Mouse (Mus musculus): ENCODE measurements around the gene Sparc.

DNA sequence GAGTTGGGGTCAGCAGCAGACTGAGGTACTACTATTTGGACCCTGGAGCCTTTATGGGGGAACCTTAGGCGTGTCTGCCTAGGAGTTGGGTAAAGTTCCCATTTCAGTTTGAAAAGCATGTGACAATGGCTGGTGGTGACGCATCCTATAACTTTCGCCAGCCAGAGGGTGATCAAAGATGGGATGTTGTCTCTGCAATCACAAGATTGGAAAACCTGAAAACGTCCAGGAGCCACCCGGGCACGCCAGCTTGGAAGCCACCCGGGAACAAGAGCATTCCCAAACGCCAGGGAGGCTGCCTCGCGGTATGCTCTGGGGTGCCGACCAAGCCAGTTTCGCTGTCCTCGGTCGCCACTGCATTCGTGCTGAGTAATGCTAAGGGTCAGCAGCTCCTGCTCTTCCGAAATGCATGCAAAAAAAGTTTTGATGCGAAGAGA lies 45.6 kb upstream of the Sparc start:
- TF ChIP-seq CTCF (IDR thresholded peaks at IDR 0.05; ENCODE audit: extremely low read depth, insufficient read depth, insufficient read length, insufficient replicate concordance) (no peak), POLR2A (IDR thresholded peaks at IDR 0.05; ENCODE audit: low read depth, low read length) (no peak)
